8 mouse cellular contexts compared by ENCODE assay signal in genomic region chr2:32487124-32487623, GRCm38 (mm10). TPM values are rescaled to one million over a fixed set of nuclear protein-coding genes. Genes with fewer than 3 reads are reported as not detected.
A peak's percentile ranks its signal among the peaks of the same experiment; 100 is the strongest.
DNase-seq lines count a peak whose midpoint lies in the region; ATAC-seq and TF ChIP-seq lines count a peak whose summit lies in the region.

No protein-coding gene starts in this region.

- DNase-seq in Patski (ENCODE audit: low read depth, low spot score), result peak; percentile 79
- peak; percentile 95 to 99 for DNase-seq in cerebellum, postnatal 14 days
- peak; percentile 90 to 96 for DNase-seq in frontal cortex, postnatal 36 days (ENCODE audit: low spot score in 2 of 2)
- peak; percentile 91 to 96 for DNase-seq in left cerebral cortex, adult 18-20 months (ENCODE audit: low spot score in 2 of 2)
- peak; percentile 87 for DNase-seq in right cerebral cortex, adult 18-20 months
- DNase-seq in urinary bladder, adult 2 months (ENCODE audit: low spot score), result peak; percentile 80

- H3K9ac ChIP-seq in hindbrain, embryonic 16.5 days (ENCODE audit: low read depth, low read length), result peak overlapping the region; percentile 13; the same call in 1 of the 2 replicates

- no peak overlapping the region for H3K27ac ChIP-seq in hindbrain, embryonic 16.5 days (ENCODE audit: low read depth, low read length)

- in situ Hi-C loops in Patski (cut with MboI; ENCODE audit: low pct_unique_long_range_greater_than_20kb), result loop anchor here (5.0 kb wide), 1 partner anchor 85 kb away; no protein-coding TSS in a partner anchor

- H3K4me3 ChIP-seq in hindbrain, embryonic 16.5 days (ENCODE audit: low read length), result no peak overlapping the region

- H3K9me3 ChIP-seq in hindbrain, embryonic 16.5 days (ENCODE audit: control insufficient read depth, low read length), result no peaks in the 10 kb centered on the region

- H3K27me3 ChIP-seq in Patski, result no peaks in the 10 kb centered on the region
- H3K27me3 ChIP-seq in hindbrain, embryonic 16.5 days (replicated peaks; ENCODE audit: control insufficient read depth, insufficient read depth, low read length), result no peaks in the 10 kb centered on the region

- H3K4me2 ChIP-seq in hindbrain, embryonic 16.5 days (ENCODE audit: low read length), result no peak overlapping the region

- no peaks in the 10 kb centered on the region for H3K36me3 ChIP-seq in hindbrain, embryonic 16.5 days (ENCODE audit: control insufficient read depth, insufficient read depth, low read length)

- POLR2A ChIA-PET in Patski (lab: Charles Lee), result no interaction called here

- ATAC-seq in Patski, result peak; percentile 38
- peak; percentile 86 for ATAC-seq in hindbrain, embryonic 16.5 days
- ATAC-seq in megakaryocyte, adult 5-6 weeks (ENCODE audit: poor library complexity, severe bottlenecking), result peak; percentile 93

- peak; percentile 98 for TF ChIP-seq CTCF in Patski (IDR thresholded peaks at IDR 0.05)

- WGBS in hindbrain, embryonic 16.5 days, result 5% methylated on average over 6 of the region's 6 CpGs

- CTCF ChIA-PET in Patski (lab: Charles Lee), result interaction anchor here (0.7 to 6.4 kb wide), 30 partner anchors 9 to 206 kb away, joined by 3 to 136 read pairs (median 5); partner anchors contain the start of genes 1110008P14Rik, Dpm2, Slc25a25 and St6galnac4

- no peaks in the 10 kb centered on the region for H3K4me1 ChIP-seq in hindbrain, embryonic 16.5 days (ENCODE audit: control insufficient read depth, insufficient read depth, low read depth, low read length)

RNA-seq across cellular contexts. Expression of gene Slc25a25, which starts 35.9 kb away (rescaled TPM):
- 18.5 TPM for polyA plus RNA-seq in Patski (2021)
- 55.0 and 60.6 TPM in 2 replicates for polyA plus RNA-seq in hindbrain, embryonic 16.5 days (2015; fragmentation: Nextera tagmentation; extraction: Ambion mirVana)
- total RNA-seq in left cerebral cortex, adult 18-20 months (2021), result 10 to 100 TPM; 67.5 to 72.1 TPM
- 4.6 and 6.9 TPM in 2 replicates for total RNA-seq in megakaryocyte, adult 5-6 weeks (2015)
- 8.4 and 10.7 TPM in 2 replicates for total RNA-seq in megakaryocyte, adult 5-6 weeks (2017)
- polyA plus RNA-seq in urinary bladder, adult 2 months (2012; rRNA removed), result 14.7 and 18.8 TPM in 2 replicates

RNA-seq across cellular contexts. Expression of gene Naif1, which starts 36.9 kb away (rescaled TPM):
- 5.9 TPM for polyA plus RNA-seq in Patski (2021)
- polyA plus RNA-seq in hindbrain, embryonic 16.5 days (2015; fragmentation: Nextera tagmentation; extraction: Ambion mirVana), result 5.1 and 5.2 TPM in 2 replicates
- total RNA-seq in left cerebral cortex, adult 18-20 months (2021), result 1 to 10 TPM; 3.7 to 4.6 TPM
- 2.9 and 3.5 TPM in 2 replicates for total RNA-seq in megakaryocyte, adult 5-6 weeks (2015)
- 3.2 and 3.9 TPM in 2 replicates for total RNA-seq in megakaryocyte, adult 5-6 weeks (2017)
- polyA plus RNA-seq in urinary bladder, adult 2 months (2012; rRNA removed), result 4.5 and 4.7 TPM in 2 replicates

RNA-seq across cellular contexts. Expression of gene Fam102a, which starts 48.0 kb away (rescaled TPM):
- polyA plus RNA-seq in Patski (2021), result 11.8 TPM
- polyA plus RNA-seq in hindbrain, embryonic 16.5 days (2015; fragmentation: Nextera tagmentation; extraction: Ambion mirVana), result 7.3 and 7.9 TPM in 2 replicates
- 10 to 100 TPM; 67.3 to 68.4 TPM for total RNA-seq in left cerebral cortex, adult 18-20 months (2021)
- total RNA-seq in megakaryocyte, adult 5-6 weeks (2015), result 6.5 and 6.6 TPM in 2 replicates
- total RNA-seq in megakaryocyte, adult 5-6 weeks (2017), result 4.6 and 4.8 TPM in 2 replicates
- 17.1 and 25.9 TPM in 2 replicates for polyA plus RNA-seq in urinary bladder, adult 2 months (2012; rRNA removed)

Comparison
In these comparisons a context has a peak if more than half of its experiments do, and no peak if none do; other contexts are left out.
1. ATAC-seq: peak in every context shown above with its lines; median percentile 93 in megakaryocyte, adult 5-6 weeks; 86 in hindbrain, embryonic 16.5 days; 38 in Patski.